Mouse (Mus musculus): ENCODE data around the gene Chgb.

GRCm38 (mm10) chr2:132750726-132751125, 30.4 kb upstream of the Chgb start:
- TF ChIP-seq CTCF (IDR thresholded peaks at IDR 0.05; ENCODE audit: low read depth, low read length): no peak
- TF ChIP-seq GATA1 (IDR thresholded peaks at IDR 0.05; ENCODE audit: borderline replicate concordance, low read length): no peak
- TF ChIP-seq TAL1 (conservative IDR thresholded peaks at IDR 0.05; ENCODE audit: low read depth, low read length): no peak
- no peak for TF ChIP-seq GATA2 (IDR thresholded peaks at IDR 0.05; ENCODE audit: borderline replicate concordance, low read depth, low read length)
